Mouse (Mus musculus) thymus, postnatal 36 days (tissue): ENCODE results near the gene Ms4a10.
A peak's percentile ranks its signal among the peaks of the same experiment; 100 is the strongest.

Experiments used
- DNase-seq, 2 experiments: peaks; one replicate each; pipeline ENCODE4 v3.0.0; 2022; ENCODE audit warnings: mixed read lengths in 2 of 2

Ms4a10 gene

DNA sequence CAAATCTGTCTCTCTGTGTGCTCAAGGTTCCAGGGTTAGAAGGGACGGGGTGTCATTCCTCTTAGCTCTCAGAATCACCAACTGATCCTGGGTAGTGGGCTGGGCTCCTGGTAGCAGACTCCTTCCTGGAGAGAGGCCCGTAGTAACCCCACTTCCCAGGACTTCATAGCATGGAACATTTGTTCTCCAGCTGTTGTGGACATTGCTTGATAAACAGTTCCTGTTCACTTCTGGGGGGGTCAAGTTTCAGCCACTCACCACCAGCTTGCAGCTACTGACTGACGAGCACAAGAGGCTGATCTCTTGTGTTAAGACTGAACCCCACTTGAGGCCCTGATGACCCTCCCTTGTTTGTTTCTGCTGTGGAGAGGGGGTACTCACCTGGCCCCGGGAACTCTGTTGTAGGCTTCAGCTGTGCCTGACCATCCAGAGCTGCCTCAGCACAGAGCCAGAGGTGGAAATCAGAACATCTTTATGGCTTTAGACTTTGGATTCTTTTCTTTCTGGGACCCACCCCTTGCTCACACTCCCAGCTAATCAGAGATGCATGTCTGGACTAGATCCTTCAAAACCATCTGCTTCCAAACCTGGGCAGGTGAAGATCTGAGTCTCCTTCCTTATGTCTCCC lies at the start of gene Ms4a10:
TSS of gene Ms4a10 (minus strand) at position 433 of the 628 bp plus-strand sequence.
- no peak for DNase-seq

DNA sequence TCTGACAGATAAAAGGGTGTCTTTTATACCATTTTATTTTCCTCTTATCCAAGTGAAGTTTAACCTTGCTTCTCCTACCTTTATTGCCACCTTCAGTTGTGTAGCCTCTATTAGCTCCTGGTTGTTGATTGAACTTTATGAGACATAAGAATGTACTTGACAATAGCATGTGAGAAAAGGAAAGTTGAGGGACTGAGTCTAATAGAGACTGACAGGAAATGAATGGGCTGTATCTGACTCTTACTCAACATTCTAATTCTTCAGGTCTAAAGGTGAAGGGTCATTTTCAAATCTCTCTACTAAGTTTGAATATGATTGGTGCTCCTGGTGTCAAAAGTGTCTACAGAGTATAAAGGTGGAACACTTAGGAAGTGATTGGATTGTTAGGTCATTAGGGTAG lies 47.9 kb upstream of the Ms4a10 start:
- DNase-seq: no peak

DNA sequence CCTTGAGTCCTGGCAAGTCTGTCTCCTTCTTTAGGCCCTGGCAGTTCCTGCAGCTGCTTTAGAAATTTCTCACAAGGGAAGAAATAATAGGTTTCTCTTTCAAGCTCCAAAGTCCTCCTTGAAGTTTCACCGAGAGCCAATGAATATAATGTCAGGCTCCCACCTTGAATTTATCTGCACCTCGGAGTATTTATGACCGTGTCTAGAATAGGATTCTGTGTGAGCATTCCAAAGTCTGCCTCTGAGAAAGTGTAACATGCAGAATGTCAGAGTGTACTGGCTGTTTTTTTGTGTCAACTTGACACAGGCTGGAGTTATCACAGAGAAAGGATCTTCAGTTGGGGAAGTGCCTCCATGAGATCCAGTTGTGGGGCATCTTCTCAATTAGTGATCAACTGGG lies 43.4 kb upstream of the Ms4a10 start, which contains the start of gene Ms4a18:
TSS of gene Ms4a18 (minus strand) at position 141 of the 400 bp plus-strand sequence.
- DNase-seq: no peak

DNA sequence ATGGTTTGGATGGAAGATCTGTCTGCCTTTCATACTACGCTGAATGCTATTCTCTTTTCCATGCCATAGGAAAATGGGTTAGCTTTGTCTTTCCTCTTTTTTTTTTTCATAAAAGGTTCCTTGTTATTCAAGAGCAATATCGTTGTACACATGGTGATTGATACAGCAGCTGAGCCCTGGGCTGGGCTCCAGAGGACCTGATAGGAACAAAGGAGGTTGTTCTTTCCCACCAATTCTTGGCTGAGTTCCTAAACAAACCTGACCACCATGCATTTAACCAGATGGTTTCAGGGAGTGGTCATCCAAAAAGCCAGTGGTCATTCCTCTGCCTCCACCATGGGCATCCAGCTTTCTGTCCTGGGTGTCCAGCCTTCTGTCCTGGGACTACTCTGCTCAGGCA lies 42.8 kb upstream of the Ms4a10 start:
- no peak for DNase-seq

DNA sequence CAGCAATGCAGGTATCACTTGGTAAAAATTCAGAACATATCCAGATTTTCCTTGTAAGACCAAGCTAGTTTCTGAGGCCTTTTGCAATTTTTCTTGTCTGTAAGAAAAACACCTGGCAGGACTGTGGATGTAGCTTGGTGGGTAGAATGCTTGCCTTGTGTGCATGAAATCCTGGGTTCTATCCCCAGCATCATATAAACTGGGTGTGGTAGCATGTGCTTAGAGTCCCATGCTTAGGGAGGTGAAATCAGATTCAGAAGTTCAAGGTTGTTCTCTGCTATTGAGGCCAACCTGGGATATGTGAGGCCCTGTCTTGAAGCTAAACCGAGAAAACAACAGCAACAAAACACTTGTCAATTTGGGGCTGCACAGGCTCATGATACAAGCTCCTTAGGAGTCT lies 41.5 kb upstream of the Ms4a10 start:
- DNase-seq: no peak

DNA sequence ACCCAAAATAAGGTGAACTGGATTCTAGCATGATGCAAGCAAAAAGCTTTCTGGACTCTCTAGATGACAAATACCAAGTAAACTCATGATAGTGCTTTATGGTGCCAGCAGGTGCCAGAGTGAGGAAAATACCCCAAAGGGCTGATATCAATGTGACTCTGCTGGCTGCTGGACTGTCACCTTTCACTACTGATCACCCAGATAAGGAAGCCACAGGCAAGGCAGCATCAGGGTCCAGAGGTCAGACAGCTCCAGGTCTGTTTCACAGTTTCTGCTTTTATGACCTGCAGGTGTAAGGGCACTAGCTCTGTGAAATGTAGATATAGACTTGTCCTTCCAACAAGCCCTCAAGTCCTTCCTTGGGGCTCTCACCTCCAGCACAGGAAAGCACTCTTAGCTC lies 41.0 kb upstream of the Ms4a10 start:
- DNase-seq: no peak

DNA sequence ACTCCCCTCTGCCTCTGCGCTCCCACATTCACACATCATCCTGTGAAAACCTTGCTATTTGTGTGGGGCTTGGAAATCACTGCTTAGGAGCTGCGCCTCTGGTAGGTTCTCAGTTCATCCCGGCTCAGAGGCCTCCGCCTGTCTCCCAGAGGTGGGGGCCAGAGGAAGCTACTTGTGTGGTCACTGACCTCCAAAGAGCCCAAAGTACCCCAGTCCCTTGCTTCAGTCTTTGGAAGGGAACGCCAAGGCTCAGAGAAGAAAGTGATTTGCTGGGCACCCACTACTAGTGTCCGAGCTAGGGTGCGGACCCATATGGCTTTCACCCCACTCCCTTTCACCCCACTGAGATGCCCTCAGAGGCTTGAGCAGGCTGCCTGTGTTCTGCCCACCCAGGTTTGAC lies 18.7 kb upstream of the Ms4a10 start, which contains the start of gene Ms4a15:
TSS of gene Ms4a15 (minus strand) at position 101 of the 400 bp plus-strand sequence.
- DNase-seq: no peak

DNA sequence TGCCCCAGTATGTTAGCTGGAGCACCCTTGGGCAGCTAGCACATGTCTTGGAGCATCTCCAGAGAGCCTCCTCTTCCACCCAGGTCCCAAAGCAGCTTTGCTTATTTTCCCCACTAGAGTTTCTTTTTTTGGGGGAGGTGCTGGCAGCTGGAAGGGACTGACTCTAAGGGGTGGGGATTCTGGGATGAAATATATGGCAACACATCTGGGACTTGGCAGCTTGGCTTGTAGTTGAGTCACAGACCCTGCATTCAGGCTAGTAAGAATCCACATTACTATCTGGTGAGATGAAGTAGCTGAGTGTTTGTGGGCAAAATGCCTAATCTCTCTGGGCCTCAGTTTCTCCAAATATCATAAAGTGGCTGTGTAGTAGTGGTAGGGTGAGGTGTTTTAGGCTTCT lies 17.4 kb upstream of the Ms4a10 start:
- DNase-seq: no peak

DNA sequence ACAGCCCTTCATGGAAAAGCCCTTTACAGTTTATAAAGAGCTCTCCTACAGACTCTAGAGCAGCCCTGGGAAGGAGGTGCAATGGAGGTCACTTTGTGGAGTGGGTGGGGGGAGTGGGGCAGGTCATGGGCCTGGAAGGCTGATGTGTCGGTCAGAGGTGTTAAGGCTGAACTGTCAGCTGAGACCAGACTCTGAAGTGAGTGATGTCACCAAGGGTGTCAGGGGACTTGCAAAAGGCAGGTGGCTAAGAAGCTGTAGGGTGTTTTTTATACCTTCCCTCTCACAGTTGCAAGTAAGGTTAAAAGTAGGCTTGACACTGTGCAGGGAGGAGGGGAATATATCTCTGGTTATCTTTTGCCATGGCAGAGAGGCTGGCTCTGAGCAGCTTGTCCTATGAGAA lies 16.3 kb upstream of the Ms4a10 start:
- no peak for DNase-seq

DNA sequence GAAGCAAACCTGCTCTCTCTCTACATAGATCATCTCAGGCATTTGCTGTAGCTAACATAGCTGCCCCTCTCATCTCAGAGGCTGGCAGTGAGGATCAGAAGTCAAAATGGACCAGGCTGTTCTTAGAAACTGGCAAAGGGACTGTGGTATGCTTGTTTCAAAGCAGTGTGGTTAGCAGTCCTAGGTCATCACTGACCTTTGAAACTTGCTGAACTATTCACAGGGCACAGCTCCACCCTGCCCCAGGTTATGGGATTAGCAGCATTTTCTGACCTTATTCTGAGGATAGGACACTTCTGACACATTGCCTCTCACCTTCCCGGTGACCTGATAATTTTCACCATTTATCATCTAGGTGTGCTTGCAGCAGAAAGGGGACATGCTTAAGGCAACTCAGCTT lies 14.1 kb upstream of the Ms4a10 start:
- no peak for DNase-seq

DNA sequence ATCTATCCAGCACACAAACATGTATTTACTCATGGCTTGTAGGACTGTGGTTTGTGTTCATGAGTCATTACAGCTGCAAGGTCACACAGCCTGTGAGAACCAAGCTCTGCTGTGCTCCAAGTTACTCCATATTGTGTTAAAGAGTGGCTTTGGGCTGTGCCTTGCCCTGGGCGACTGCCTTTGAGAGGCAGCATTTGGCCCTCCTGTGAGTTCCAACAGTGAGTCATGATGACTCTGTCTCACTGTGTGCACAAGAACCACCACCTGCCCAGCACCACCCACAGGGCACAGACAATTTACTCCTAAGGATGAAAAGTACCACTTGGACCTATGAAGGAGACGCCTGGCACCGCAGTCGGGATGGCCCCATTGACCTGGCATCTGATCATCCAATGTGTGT lies 11.4 kb upstream of the Ms4a10 start:
- DNase-seq: no peak

DNA sequence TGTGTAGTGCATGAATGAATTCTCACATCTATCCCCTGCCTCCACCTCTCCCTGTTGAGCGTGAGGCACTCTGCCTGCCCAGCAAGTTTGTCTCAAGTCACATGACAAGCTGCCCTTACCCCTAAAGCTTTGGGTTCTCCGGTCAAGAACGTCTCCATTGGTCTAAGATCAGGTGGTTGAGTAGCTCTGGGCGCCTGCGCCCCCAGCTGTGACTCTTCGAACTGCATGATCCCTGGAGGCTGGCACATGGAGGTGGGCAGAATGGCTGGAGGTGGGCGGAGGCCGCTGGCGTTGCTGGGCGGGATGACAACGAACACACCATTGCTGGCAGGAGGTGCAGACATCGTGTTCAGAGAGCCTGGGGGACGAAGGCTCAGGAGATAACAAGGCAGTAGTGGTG lies 10.1 kb upstream of the Ms4a10 start:
- DNase-seq: no peak

DNA sequence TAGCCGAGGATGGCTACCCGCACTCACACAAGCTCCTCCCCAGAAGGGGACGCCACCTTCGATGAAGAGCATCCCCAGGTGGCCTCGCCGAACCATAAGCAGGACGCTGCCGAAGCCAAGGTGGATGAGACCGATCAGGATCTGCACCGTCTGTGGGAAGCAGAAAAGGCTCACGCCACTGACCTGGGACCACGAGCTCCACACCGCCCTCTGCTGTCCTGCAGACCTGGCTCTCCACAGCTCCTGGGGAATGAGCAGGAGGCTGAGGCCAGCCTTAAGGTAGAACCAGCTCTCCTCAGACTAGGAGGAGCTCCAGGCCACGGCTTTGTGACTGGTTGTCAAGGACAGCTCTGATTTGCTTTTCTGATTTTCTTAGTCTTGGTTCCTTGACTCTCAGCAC lies 8.7 kb upstream of the Ms4a10 start:
- DNase-seq: peak; percentile 29 to 34

DNA sequence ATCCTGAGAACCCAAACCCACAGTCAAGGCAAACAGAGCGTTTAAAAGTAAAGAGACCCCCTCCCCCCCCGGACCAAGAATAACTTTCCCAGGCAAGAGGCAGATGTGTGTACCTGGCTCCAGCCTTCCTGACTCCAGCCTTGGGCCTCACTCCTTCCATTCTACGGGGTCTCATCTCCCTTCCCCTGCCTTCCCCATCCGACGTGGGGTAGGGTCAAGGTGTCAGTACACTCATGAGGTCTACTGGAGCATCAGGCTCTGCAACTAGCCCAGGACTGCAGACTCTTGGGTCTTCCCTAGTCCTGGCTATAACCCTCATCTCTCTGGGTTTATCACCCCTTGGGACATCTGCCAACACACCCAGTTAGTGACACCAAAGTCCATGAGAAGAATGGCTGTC lies 5.7 kb upstream of the Ms4a10 start:
- DNase-seq: no peak

DNA sequence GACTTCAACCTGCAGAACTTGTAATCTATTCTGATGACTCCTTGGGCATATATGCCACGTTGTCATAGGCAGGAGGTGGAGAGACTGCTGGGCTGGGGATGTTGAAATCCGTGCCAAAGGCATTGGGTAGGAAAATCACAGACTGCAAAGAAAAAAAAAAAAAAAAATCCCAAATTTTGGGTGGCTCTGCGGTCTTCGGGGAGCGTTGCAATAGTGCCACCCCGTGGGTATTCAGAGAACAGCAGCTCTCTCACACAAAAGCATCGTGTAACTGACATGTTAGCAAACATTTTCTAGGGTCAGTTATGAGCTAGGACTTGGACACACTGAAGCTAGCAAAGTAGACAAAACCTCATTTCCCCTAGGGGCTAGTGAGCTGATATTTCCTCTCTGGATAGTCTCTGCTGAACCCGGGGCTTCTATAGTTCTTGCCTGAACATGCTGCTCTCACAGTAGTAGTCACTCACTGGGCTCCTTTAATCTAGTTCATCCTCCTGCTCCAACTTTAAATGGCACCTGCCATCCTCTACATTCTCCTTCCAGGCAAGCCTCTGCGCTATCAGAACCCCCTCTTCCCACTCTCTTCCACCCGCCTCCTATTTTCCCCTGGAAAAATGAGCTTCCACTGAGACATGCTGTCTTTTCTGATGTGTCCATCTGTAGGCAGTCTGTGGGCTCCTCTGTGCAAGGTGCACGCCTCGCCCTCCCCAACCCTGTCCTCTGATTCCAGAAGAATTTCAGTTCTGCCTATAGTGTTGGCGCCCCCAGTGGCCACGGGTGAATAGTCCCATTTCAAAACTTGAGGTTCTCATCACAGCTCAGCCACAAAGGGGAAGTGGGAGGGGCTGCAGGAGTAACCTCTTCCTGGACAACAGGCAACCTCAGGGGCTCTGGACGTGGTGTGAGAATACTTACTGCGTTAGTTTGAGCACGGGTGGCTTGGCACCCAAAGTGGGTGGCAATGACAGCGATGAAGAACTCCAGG lies 5.0 kb upstream of the Ms4a10 start:
- peak; percentile 91 to 92 for DNase-seq

DNA sequence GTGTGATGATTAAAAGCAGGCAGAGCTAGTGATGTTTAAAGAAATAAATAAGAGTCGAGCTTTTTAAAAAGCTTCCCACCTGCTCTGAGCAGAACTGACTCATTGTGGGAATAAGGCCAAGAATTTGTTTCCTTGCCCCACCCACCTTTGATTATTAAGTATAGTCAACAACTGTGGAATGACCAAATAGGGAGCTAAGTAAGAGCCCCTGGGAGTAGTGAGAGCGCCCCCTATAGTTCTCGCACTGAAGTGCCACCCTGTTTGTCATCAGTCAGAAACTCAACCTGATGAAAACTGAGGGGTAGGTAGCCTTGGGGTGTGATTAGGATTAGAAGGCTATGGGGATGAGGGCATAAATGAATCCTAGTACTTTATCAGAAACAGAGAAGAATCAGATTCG lies 1.8 kb upstream of the Ms4a10 start:
- peak in 1 of 2 experiments; percentile 13 for DNase-seq

DNA sequence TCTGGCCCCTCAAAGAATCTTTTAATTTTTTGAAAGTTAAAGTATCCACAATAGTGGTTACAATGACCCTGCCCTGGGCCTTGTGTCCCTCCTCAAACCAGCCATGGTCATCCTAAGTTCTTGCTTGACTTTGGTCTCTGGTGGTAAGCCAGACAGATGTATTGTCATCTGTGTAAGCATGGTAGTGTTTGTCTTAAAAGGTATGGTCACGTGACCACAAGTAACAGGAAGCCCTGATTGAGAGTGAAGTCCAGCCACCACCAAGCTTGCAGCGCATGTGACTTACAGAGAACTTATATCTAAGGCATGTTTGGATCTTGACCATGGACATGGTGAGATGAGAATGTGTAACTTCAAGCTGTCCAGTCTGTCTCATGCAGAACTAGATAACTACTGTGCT lies 717 bp upstream of the Ms4a10 start:
- no peak for DNase-seq

DNA sequence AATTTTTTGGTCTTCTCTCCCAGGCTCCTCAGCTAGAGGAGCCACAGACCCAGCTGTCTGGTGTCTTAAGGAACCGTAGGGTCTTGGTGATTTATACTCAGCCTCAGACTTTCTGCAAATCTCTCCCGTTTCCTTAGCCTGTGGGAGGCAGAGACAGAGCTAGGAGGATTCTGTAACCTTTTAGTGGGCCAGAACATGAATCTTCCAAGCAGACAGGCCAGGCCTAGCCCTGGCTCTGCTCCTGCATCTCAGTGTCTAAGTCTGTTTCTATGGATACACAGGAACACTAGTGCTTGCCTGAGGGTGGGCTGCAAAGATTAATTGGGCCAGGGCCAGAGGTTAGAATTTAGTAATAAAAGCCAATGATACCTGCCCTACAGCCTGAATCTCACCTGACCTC lies 1.3 kb downstream of the Ms4a10 start:
- no peak for DNase-seq

DNA sequence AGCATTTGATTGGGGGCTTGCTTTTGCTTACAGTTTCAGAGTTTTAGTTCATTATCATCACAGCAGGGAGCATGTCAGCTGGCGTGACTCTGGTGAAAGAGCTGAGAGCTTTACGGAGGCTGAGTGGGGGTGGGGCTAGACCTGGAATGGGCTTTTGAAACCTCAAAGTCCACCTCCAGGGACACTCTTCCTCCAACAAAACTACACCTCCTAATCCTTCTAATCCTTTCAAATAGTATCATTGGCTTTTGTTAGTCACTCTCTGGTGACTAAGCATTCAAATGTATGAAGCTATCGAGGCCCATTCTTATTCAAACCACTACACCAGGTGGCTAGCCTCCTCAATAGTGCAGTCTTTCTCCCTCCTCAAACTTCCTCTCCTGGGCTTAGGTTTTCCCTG lies 1.8 kb downstream of the Ms4a10 start:
- no peak for DNase-seq

DNA sequence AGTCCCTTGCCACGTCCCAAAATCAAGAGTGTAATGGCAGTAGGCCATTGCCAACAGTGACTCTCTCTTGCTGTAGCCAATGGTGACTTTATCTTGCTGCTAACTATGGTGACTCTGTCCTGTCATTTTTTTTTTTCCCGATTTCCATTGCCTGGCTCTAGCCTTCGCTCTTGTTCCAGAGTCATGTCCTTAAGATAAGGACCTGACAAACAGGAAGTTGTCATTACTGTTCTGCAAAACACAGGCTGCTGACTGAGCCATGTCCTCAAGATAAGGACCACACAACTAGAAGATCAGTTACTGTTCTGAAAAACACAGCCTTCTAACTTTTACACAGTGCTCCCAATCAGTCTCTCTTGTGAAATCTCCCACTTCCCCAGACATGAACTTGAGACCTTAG lies 4.0 kb downstream of the Ms4a10 start:
- DNase-seq: no peak

DNA sequence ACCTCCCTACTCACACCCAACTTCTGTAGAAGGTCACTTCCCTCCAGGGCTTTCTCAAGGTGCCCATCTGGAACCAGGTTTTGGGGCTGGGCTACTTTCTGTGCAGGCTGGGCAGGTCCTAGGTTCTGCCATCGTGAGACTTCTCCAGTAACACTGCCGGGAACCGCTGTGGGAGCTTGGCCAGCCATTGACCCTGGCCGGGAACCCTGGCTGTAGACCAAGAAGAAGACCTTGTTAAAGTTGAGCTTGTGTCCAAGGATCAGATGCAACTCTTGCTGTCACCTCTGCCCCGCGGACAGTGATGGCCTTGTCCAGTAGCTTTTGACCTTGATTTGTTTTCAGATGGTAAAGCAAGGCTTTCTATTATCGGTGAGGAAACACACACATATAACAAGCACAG lies 5.9 kb downstream of the Ms4a10 start:
- no peak for DNase-seq

DNA sequence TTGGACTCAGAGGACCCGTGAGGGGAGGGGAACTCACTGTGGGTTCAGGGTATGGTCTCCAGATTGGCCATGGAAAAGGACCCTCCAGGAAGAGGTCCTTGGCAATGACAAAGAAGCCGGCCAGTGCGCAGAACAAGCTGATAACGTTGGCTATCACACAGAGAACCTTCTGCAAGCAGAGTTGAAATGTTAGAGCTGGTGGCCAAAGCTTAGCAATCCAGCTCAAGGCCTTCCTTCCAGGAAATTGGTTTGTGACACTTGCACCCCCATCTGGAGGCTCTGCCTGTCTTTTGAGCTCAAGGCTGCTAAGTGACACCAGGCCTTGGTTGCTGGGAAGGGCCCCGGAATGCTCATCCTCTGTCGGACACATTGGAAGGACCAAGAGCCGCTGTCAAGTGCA lies 8.7 kb downstream of the Ms4a10 start:
- DNase-seq: no peak

DNA sequence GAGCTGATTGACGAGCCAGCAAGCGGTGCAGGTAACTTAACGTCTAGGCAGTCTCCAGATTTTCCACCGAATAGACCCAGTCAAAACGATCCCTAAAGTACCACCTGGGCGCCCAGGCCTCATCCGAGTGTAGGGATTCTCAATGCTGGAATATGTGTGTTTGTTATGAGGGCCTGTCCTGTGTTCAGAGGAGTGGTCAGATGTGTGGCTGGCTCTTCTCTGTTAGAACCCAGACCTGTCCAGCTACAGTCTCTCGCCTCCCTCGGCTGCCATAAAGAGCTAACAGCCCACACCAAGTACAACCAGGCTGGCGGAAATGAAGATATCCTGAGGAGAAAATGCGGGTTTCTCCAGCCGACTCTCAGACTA lies 14.5 kb downstream of the Ms4a10 start:
- DNase-seq: no peak
